Mouse (Mus musculus): ENCODE measurements at regions not wholly inside any gene's neighbourhood (a gene's known extent, or its start where the extent isn't known, plus 50 kb on each side); places are given as distances from the start of the nearest gene placed in this dataset.

DNA sequence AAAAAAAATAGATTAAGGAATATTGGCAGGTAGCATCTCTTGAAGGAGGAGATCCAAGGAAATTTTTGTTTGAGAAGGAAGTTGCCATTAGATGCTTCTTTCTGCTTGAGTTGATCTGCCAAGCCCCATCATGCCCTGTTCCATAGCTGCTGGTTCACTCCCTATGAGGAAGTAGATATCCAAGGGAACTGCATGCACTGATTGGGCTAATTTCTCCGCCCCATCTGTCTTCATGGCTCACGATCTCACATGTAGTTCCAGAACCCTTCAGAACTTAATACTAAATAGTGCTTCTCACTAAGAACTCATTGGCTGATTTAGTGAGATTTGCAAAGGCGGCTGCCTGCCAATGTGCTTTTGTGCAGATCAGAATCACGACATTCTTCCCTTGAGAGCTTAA is 258.6 kb downstream of the Brinp2 start:
- Histone ChIP-seq H3K4me3 (ENCODE audit: insufficient read depth in 1 of 2, low read depth in 1 of 2, low read length in 2 of 2, poor library complexity in 1 of 2, severe bottlenecking in 1 of 2) (no peak overlapping the region), H3K27ac (ENCODE audit: insufficient read depth, low read depth, low read length, poor library complexity, severe bottlenecking) (no peak overlapping the region), H3K9me3 (ENCODE audit: control insufficient read depth, insufficient read depth, low read depth, low read length) (no peaks in the 10 kb centered on the region), H3K4me1 (ENCODE audit: control insufficient read depth in 2 of 2, insufficient read depth in 2 of 2, low read length in 2 of 2, poor library complexity in 1 of 2) (no peaks in the 10 kb centered on the region), H3K9ac (ENCODE audit: insufficient read depth, low read depth, low read length, poor library complexity, severe bottlenecking) (no peak overlapping the region), H3K36me3 (ENCODE audit: control insufficient read depth, insufficient read depth, low read length, poor library complexity, severe bottlenecking) (no peaks in the 10 kb centered on the region)
- in situ Hi-C loops (cut with MboI; ENCODE audit: low sequenced_read_pairs in 2 of 2, unreplicated experiment in 2 of 2) = no loop called here
- no peak for DNase-seq (ENCODE audit: low read depth, low spot score)
- TF ChIP-seq ZNF384 (IDR thresholded peaks at IDR 0.05; ENCODE audit: low read depth, low read length) (no peak), MAFK (IDR thresholded peaks at IDR 0.05; ENCODE audit: insufficient read depth, low read depth, low read length) (no peak), HCFC1 (IDR thresholded peaks at IDR 0.05; ENCODE audit: borderline replicate concordance, insufficient read depth, low read length) (no peak), ZC3H11A (IDR thresholded peaks at IDR 0.05; ENCODE audit: borderline replicate concordance, low read depth, low read length) (no peak), CHD2 (IDR thresholded peaks at IDR 0.05; ENCODE audit: low read depth, low read length) (no peak)

DNA sequence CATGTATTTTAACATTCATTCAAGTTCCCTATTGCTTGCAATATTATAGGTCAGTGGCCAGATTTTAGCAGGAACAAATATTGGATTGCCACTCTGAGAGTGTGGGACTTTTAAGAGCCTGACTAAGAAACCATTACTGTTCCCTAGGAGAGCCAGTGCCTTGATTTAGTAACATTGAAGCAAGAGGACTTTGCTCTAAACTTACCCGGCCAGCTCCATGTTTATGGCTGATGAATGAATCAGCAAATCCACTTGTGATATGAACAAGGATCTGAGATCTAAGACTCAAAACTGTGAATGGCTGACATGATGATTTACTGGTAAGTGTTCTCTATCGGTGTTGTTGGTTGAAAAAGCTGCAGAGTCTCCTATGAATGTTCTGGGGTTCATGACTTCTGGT is 236.4 kb downstream of the Brinp2 start:
- Histone ChIP-seq H3K36me3 (ENCODE audit: control insufficient read depth, insufficient read depth, low read length, poor library complexity, severe bottlenecking) (no peaks in the 10 kb centered on the region), H3K4me1 (ENCODE audit: control insufficient read depth in 2 of 2, insufficient read depth in 2 of 2, low read length in 2 of 2, poor library complexity in 1 of 2) (no peaks in the 10 kb centered on the region), H3K9me3 (ENCODE audit: control insufficient read depth, insufficient read depth, low read depth, low read length) (no peaks in the 10 kb centered on the region), H3K9ac (ENCODE audit: insufficient read depth, low read depth, low read length, poor library complexity, severe bottlenecking) (no peak overlapping the region), H3K27ac (ENCODE audit: insufficient read depth, low read depth, low read length, poor library complexity, severe bottlenecking) (no peak overlapping the region), H3K4me3 (ENCODE audit: insufficient read depth in 1 of 2, low read depth in 1 of 2, low read length in 2 of 2, poor library complexity in 1 of 2, severe bottlenecking in 1 of 2) (no peak overlapping the region)
- TF ChIP-seq ZNF384 (IDR thresholded peaks at IDR 0.05; ENCODE audit: low read depth, low read length) = no peak
- TF ChIP-seq ZC3H11A (IDR thresholded peaks at IDR 0.05; ENCODE audit: borderline replicate concordance, low read depth, low read length) = no peak
- no peak for TF ChIP-seq CHD2 (IDR thresholded peaks at IDR 0.05; ENCODE audit: low read depth, low read length)
- TF ChIP-seq HCFC1 (IDR thresholded peaks at IDR 0.05; ENCODE audit: borderline replicate concordance, insufficient read depth, low read length) = no peak
- TF ChIP-seq MAFK (IDR thresholded peaks at IDR 0.05; ENCODE audit: insufficient read depth, low read depth, low read length) = no peak
- no peak for DNase-seq (ENCODE audit: low read depth, low spot score)
- in situ Hi-C loops (cut with MboI; ENCODE audit: low sequenced_read_pairs in 2 of 2, unreplicated experiment in 2 of 2) = no loop called here

DNA sequence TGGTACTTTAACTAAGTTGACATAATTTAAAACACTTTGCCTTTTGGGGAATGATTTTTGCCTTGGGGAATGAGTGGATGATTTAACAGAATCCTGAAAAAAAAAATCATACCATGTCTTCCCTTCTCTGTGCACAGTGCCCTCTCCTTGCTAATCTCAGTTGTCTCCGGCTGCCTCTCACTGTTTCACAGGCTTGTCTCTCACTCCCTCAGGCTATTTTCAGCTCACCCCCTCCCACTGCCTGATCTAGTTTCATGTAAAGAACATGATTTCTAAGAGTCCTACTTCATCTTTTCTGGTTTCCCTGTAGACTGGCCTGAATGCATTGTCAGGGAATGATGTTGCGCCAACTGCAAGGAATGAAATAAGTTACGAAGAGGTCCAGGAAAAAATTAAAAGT is 231.2 kb downstream of the Brinp2 start:
- no peaks in the 10 kb centered on the region for H3K4me1 ChIP-seq (ENCODE audit: control insufficient read depth in 2 of 2, insufficient read depth in 2 of 2, low read length in 2 of 2, poor library complexity in 1 of 2)
- no peak for DNase-seq (ENCODE audit: low read depth, low spot score)
- no peak overlapping the region for H3K27ac ChIP-seq (ENCODE audit: insufficient read depth, low read depth, low read length, poor library complexity, severe bottlenecking)
- no peaks in the 10 kb centered on the region for H3K9me3 ChIP-seq (ENCODE audit: control insufficient read depth, insufficient read depth, low read depth, low read length)
- H3K9ac ChIP-seq (ENCODE audit: insufficient read depth, low read depth, low read length, poor library complexity, severe bottlenecking) = no peak overlapping the region
- H3K4me3 ChIP-seq (ENCODE audit: insufficient read depth in 1 of 2, low read depth in 1 of 2, low read length in 2 of 2, poor library complexity in 1 of 2, severe bottlenecking in 1 of 2) = no peak overlapping the region
- no peak for TF ChIP-seq ZC3H11A (IDR thresholded peaks at IDR 0.05; ENCODE audit: borderline replicate concordance, low read depth, low read length)
- no peak for TF ChIP-seq CHD2 (IDR thresholded peaks at IDR 0.05; ENCODE audit: low read depth, low read length)
- TF ChIP-seq MAFK (IDR thresholded peaks at IDR 0.05; ENCODE audit: insufficient read depth, low read depth, low read length) = no peak
- TF ChIP-seq ZNF384 (IDR thresholded peaks at IDR 0.05; ENCODE audit: low read depth, low read length) = no peak
- TF ChIP-seq HCFC1 (IDR thresholded peaks at IDR 0.05; ENCODE audit: borderline replicate concordance, insufficient read depth, low read length) = no peak
- in situ Hi-C loops (cut with MboI; ENCODE audit: low sequenced_read_pairs in 2 of 2, unreplicated experiment in 2 of 2) = no loop called here
- H3K36me3 ChIP-seq (ENCODE audit: control insufficient read depth, insufficient read depth, low read length, poor library complexity, severe bottlenecking) = no peaks in the 10 kb centered on the region

DNA sequence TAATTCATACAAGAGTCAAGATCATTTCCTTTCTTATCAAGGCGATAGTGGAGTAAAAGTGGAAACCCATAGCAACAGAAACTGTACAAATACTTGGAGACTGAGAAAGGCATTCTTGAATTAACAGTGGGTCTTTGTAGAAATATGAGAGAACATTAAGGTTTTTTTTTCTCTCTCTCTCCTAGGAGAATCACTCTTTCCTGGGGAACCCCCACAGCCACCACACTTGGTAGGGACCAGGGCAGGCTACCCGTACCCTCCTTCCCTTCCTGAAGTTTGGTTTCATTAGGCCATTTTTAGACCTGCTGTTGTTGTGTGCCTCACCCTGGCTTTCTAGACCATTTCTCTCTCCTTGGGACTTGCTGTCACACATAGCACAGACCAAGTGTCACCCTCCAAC is 229.9 kb downstream of the Brinp2 start:
- in situ Hi-C loops (cut with MboI; ENCODE audit: low sequenced_read_pairs in 2 of 2, unreplicated experiment in 2 of 2) = no loop called here
- H3K36me3 ChIP-seq (ENCODE audit: control insufficient read depth, insufficient read depth, low read length, poor library complexity, severe bottlenecking) = no peaks in the 10 kb centered on the region
- TF ChIP-seq CHD2 (IDR thresholded peaks at IDR 0.05; ENCODE audit: low read depth, low read length) (no peak), MAFK (IDR thresholded peaks at IDR 0.05; ENCODE audit: insufficient read depth, low read depth, low read length) (no peak), ZNF384 (IDR thresholded peaks at IDR 0.05; ENCODE audit: low read depth, low read length) (no peak), HCFC1 (IDR thresholded peaks at IDR 0.05; ENCODE audit: borderline replicate concordance, insufficient read depth, low read length) (no peak), ZC3H11A (IDR thresholded peaks at IDR 0.05; ENCODE audit: borderline replicate concordance, low read depth, low read length) (no peak)
- no peaks in the 10 kb centered on the region for H3K4me1 ChIP-seq (ENCODE audit: control insufficient read depth in 2 of 2, insufficient read depth in 2 of 2, low read length in 2 of 2, poor library complexity in 1 of 2)
- H3K4me3 ChIP-seq (ENCODE audit: insufficient read depth in 1 of 2, low read depth in 1 of 2, low read length in 2 of 2, poor library complexity in 1 of 2, severe bottlenecking in 1 of 2) = no peak overlapping the region
- DNase-seq (ENCODE audit: low read depth, low spot score) = no peak
- H3K9me3 ChIP-seq (ENCODE audit: control insufficient read depth, insufficient read depth, low read depth, low read length) = no peaks in the 10 kb centered on the region
- no peak overlapping the region for H3K27ac ChIP-seq (ENCODE audit: insufficient read depth, low read depth, low read length, poor library complexity, severe bottlenecking)
- no peak overlapping the region for H3K9ac ChIP-seq (ENCODE audit: insufficient read depth, low read depth, low read length, poor library complexity, severe bottlenecking)

DNA sequence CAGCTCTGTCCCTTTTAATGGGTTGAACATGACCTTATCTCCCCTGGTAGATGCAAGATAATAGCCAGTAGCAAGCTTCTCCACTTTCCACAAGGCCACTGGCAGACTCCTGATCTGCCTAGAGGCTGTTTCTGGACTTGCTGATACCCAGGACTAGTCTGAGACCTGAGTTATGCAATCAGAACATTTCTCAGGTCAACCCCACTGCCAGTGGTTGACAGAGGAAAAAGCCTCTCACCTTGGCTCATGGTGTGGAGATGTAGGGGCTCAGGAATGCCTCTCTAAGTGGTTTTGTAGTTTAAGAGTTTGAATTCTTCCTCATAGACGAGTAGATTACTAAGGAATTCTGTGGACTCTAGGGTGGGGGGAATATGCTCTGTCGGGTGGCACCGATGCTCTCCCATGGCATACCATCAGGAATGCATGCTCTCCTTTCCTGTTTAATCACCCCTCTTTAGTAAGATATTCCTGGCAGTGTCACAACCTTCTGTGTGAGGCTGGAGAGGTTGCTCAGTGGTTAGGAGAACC is 226.8 kb downstream of the Brinp2 start:
- no peaks in the 10 kb centered on the region for H3K4me1 ChIP-seq (ENCODE audit: control insufficient read depth in 2 of 2, insufficient read depth in 2 of 2, low read length in 2 of 2, poor library complexity in 1 of 2)
- TF ChIP-seq MAFK (IDR thresholded peaks at IDR 0.05; ENCODE audit: insufficient read depth, low read depth, low read length) (no peak), ZNF384 (IDR thresholded peaks at IDR 0.05; ENCODE audit: low read depth, low read length) (no peak), CHD2 (IDR thresholded peaks at IDR 0.05; ENCODE audit: low read depth, low read length) (no peak), HCFC1 (IDR thresholded peaks at IDR 0.05; ENCODE audit: borderline replicate concordance, insufficient read depth, low read length) (no peak), ZC3H11A (IDR thresholded peaks at IDR 0.05; ENCODE audit: borderline replicate concordance, low read depth, low read length) (no peak)
- in situ Hi-C loops (cut with MboI; ENCODE audit: low sequenced_read_pairs in 2 of 2, unreplicated experiment in 2 of 2) = no loop called here
- no peak overlapping the region for H3K27ac ChIP-seq (ENCODE audit: insufficient read depth, low read depth, low read length, poor library complexity, severe bottlenecking)
- H3K9ac ChIP-seq (ENCODE audit: insufficient read depth, low read depth, low read length, poor library complexity, severe bottlenecking) = no peak overlapping the region
- no peak for DNase-seq (ENCODE audit: low read depth, low spot score)
- H3K9me3 ChIP-seq (ENCODE audit: control insufficient read depth, insufficient read depth, low read depth, low read length) = no peaks in the 10 kb centered on the region
- no peak overlapping the region for H3K4me3 ChIP-seq (ENCODE audit: insufficient read depth in 1 of 2, low read depth in 1 of 2, low read length in 2 of 2, poor library complexity in 1 of 2, severe bottlenecking in 1 of 2)
- H3K36me3 ChIP-seq (ENCODE audit: control insufficient read depth, insufficient read depth, low read length, poor library complexity, severe bottlenecking) = no peaks in the 10 kb centered on the region
